Mouse (Mus musculus): ENCODE results near the gene Ccdc122.

DNA sequence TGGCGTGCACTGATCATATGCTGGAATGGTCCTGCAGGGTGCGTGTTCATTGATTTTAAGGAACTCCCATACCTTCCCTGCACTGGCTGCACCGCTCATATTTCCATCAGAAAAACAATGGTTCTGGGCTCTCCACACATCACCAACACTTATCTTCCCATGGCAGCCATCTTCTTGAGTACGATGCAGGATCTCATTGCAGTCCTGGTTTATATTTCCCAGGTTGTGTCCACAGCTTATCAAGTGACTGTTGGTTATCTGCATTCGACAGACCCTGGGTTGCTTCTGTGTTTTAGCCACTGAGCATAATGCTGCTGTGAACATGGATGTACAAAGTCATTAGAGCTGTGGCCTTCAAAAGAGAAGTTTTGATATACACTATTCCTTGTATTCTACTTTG lies 94.0 kb downstream of the Ccdc122 start:
- TF ChIP-seq CTCF (IDR thresholded peaks at IDR 0.05; ENCODE audit: control insufficient read depth, insufficient read depth, insufficient replicate concordance, low read depth, low read length) (no peak), POLR2A (IDR thresholded peaks at IDR 0.05; ENCODE audit: control insufficient read depth, low read depth, low read length) (no peak)
